24 mouse cellular contexts compared by ENCODE assay signal in genomic region chr2:18686826-18687519, GRCm38 (mm10). TPM values are rescaled to one million over a fixed set of nuclear protein-coding genes. Genes with fewer than 3 reads are reported as not detected.
A peak's percentile ranks its signal among the peaks of the same experiment; 100 is the strongest.
DNase-seq lines count a peak whose midpoint lies in the region; ATAC-seq and TF ChIP-seq lines count a peak whose summit lies in the region.
"Had no signal": no experiment of that assay in that cellular context is flagged by ENCODE, and none has a peak within 500 bp of the region (broad histone marks: within the 10 kb centered on the region; RNA-seq: fewer than 3 reads in every experiment).

No protein-coding gene starts in this region.

- no peak for TF ChIP-seq POLR2A in brain, embryonic 14.5 days (IDR thresholded peaks at IDR 0.05; ENCODE audit: borderline replicate concordance, extremely low read depth, insufficient read depth, insufficient read length, poor library complexity, severe bottlenecking)

- no peak for TF ChIP-seq CTCF in midbrain, postnatal 0 days (IDR thresholded peaks at IDR 0.05)
- TF ChIP-seq CTCF in brain, embryonic 14.5 days (IDR thresholded peaks at IDR 0.05; ENCODE audit: borderline replicate concordance, extremely low read depth, insufficient read depth, insufficient read length), result no peak

- H3K27ac ChIP-seq in hindbrain, embryonic 10.5 days, result no peak overlapping the region
- H3K27ac ChIP-seq in hindbrain, embryonic 13.5 days, result no peak overlapping the region
- no peak overlapping the region for H3K27ac ChIP-seq in midbrain, embryonic 10.5 days (replicated peaks)
- no peak overlapping the region for H3K27ac ChIP-seq in midbrain, postnatal 0 days (ENCODE audit: low read depth, low read length)
- H3K27ac ChIP-seq: embryonic facial prominence, embryonic 10.5 days; forebrain, embryonic 13.5 days; gastrocnemius, adult 2 months; heart, embryonic 15.5 days had no signal

- H3K27me3 ChIP-seq in hindbrain, embryonic 10.5 days (ENCODE audit: insufficient read depth, poor library complexity, severe bottlenecking), result peaks cover 100% of the 10 kb centered on the region
- H3K27me3 ChIP-seq in hindbrain, embryonic 13.5 days, result peaks cover 88% of the 10 kb centered on the region
- H3K27me3 ChIP-seq in midbrain, embryonic 10.5 days (ENCODE audit: low read depth, poor library complexity, severe bottlenecking), result peaks cover 100% of the 10 kb centered on the region
- peaks cover 45% of the 10 kb centered on the region for H3K27me3 ChIP-seq in midbrain, postnatal 0 days (ENCODE audit: insufficient read depth, low read length)

- H3K9ac ChIP-seq in hindbrain, embryonic 13.5 days, result no peak overlapping the region
- no peak overlapping the region for H3K9ac ChIP-seq in midbrain, postnatal 0 days (replicated peaks; ENCODE audit: low read length, poor library complexity, severe bottlenecking)
- H3K9ac ChIP-seq: forebrain, embryonic 13.5 days; forebrain, postnatal 0 days; heart, embryonic 15.5 days had no signal

- H3K36me3 ChIP-seq in hindbrain, embryonic 10.5 days, result peaks cover 26% of the 10 kb centered on the region
- H3K36me3 ChIP-seq in hindbrain, embryonic 13.5 days, result peaks cover 15% of the 10 kb centered on the region
- H3K36me3 ChIP-seq in midbrain, embryonic 10.5 days, result peaks cover 26% of the 10 kb centered on the region
- H3K36me3 ChIP-seq in midbrain, postnatal 0 days (ENCODE audit: insufficient read depth, low read length), result 0 out of 2 replicates have a peak, but pooled peaks cover 14% of the 10 kb centered on the region

- peaks cover 23% of the 10 kb centered on the region for H3K4me1 ChIP-seq in hindbrain, embryonic 10.5 days (replicated peaks)
- peaks cover 21% of the 10 kb centered on the region for H3K4me1 ChIP-seq in hindbrain, embryonic 13.5 days (replicated peaks)
- peaks cover 24% of the 10 kb centered on the region for H3K4me1 ChIP-seq in midbrain, embryonic 10.5 days
- H3K4me1 ChIP-seq in midbrain, postnatal 0 days (ENCODE audit: insufficient read depth, low read length), result 0 out of 2 replicates have a peak, but pooled peaks cover 3% of the 10 kb centered on the region

- no peak for ATAC-seq in hindbrain, embryonic 13.5 days (ENCODE audit: low FRiP score)
- ATAC-seq in midbrain, postnatal 0 days (ENCODE audit: low FRiP score), result no peak
- ATAC-seq: activated CD4-positive, CD25-positive, alpha-beta regulatory T cell, adult 4 months; forebrain, embryonic 13.5 days; forebrain, postnatal 0 days; hindbrain, embryonic 16.5 days; intestine, postnatal 0 days had no signal

- H3K4me3 ChIP-seq in hindbrain, embryonic 10.5 days, result no peak overlapping the region
- no peak overlapping the region for H3K4me3 ChIP-seq in hindbrain, embryonic 13.5 days
- no peak overlapping the region for H3K4me3 ChIP-seq in midbrain, embryonic 10.5 days
- no peak overlapping the region for H3K4me3 ChIP-seq in midbrain, postnatal 0 days (ENCODE audit: low read depth, low read length)
- H3K4me3 ChIP-seq: embryonic facial prominence, embryonic 10.5 days; forebrain, embryonic 13.5 days; gastrocnemius, adult 2 months; heart, embryonic 15.5 days had no signal

- no peak overlapping the region for H3K4me2 ChIP-seq in hindbrain, embryonic 13.5 days
- no peak overlapping the region for H3K4me2 ChIP-seq in midbrain, postnatal 0 days (ENCODE audit: low read depth, low read length, poor library complexity, severe bottlenecking)
- H3K4me2 ChIP-seq: forebrain, embryonic 13.5 days; heart, embryonic 11.5 days; heart, embryonic 15.5 days had no signal

- intact Hi-C loops in gastrocnemius, postnatal 14 days (cut with DNase I; ENCODE audit: low total_unique reads), result no loop called here

- WGBS in hindbrain, embryonic 10.5 days, result 5% methylated on average over 8 of the region's 8 CpGs
- WGBS in hindbrain, embryonic 13.5 days, result 14% methylated on average over 8 of the region's 8 CpGs
- WGBS in midbrain, embryonic 10.5 days, result 4% methylated on average over 8 of the region's 8 CpGs
- WGBS in midbrain, postnatal 0 days, result 46% methylated on average over 8 of the region's 8 CpGs

- peak; percentile 23 for DNase-seq in hindbrain, embryonic 10.5 days (ENCODE audit: low spot score)
- DNase-seq in midbrain, embryonic 10.5 days (ENCODE audit: low spot score), result peak; percentile 29
- DNase-seq in midbrain, postnatal 0 days (ENCODE audit: low spot score), result no peak
- DNase-seq in R1 (ENCODE audit: low read depth, low spot score), result peak; percentile 42
- peak; percentile 38 for DNase-seq in brain, embryonic 14.5 days (ENCODE audit: low read depth)
- DNase-seq in gastrocnemius, postnatal 14 days, result no peak
- DNase-seq: adrenal gland, postnatal 14 days; cerebellum, adult 2 months; cerebellum, postnatal 10 days; forebrain, postnatal 0 days; gastrocnemius, adult 2 months; gastrocnemius, postnatal 36 days; heart, adult 11 months; heart, postnatal 14 days; kidney, adult 8-10 months had no signal

- 0 out of 2 replicates have a peak, but pooled peaks cover 3% of the 10 kb centered on the region for H3K9me3 ChIP-seq in hindbrain, embryonic 10.5 days
- no peaks in the 10 kb centered on the region for H3K9me3 ChIP-seq in hindbrain, embryonic 13.5 days
- H3K9me3 ChIP-seq in midbrain, embryonic 10.5 days (replicated peaks), result no peaks in the 10 kb centered on the region
- H3K9me3 ChIP-seq in midbrain, postnatal 0 days (ENCODE audit: low read length), result no peaks in the 10 kb centered on the region
- H3K9me3 ChIP-seq: embryonic facial prominence, embryonic 10.5 days; forebrain, embryonic 13.5 days; heart, embryonic 15.5 days had no signal

RNA-seq across cellular contexts. Expression of gene Spag6, which starts 6.9 kb away (rescaled TPM):
- polyA plus RNA-seq in hindbrain, embryonic 10.5 days (2016; fragmentation: Nextera tagmentation; extraction: Ambion mirVana), result 0.46 and 0.59 TPM in 2 replicates
- 0.16 and 0.32 TPM in 2 replicates for polyA plus RNA-seq in hindbrain, embryonic 13.5 days (2015; fragmentation: Nextera tagmentation; extraction: Ambion mirVana)
- 0.10 and 0.51 TPM in 2 replicates for polyA plus RNA-seq in midbrain, embryonic 10.5 days (2016; fragmentation: Nextera tagmentation; extraction: Ambion mirVana)
- not detected in 2 replicates for total RNA-seq in midbrain, postnatal 0 days (2014; rRNA removed)
- polyA plus RNA-seq in midbrain, postnatal 0 days (2015; fragmentation: Nextera tagmentation; extraction: Ambion mirVana), result not detected in 2 replicates
- polyA plus RNA-seq in brain, embryonic 14.5 days (2012; rRNA removed), result 0.06 and 0.12 TPM in 2 replicates
- under 1 TPM in 1 of 2 experiments, not detected in 1; 0.62 TPM for total RNA-seq in gastrocnemius, postnatal 14 days (2021)
- total RNA-seq: forebrain, postnatal 0 days; heart, postnatal 14 days; hematopoietic stem cell, adult 5-6 weeks had no signal
- polyA plus RNA-seq: activated CD4-positive, CD25-positive, alpha-beta regulatory T cell, adult 4 months; heart, embryonic 11.5 days; intestine, postnatal 0 days had no signal

RNA-seq across cellular contexts. Expression of gene Bmi1, which starts 10.2 kb away (rescaled TPM):
- 25.1 and 26.8 TPM in 2 replicates for polyA plus RNA-seq in hindbrain, embryonic 10.5 days (2016; fragmentation: Nextera tagmentation; extraction: Ambion mirVana)
- 30.5 and 32.7 TPM in 2 replicates for polyA plus RNA-seq in hindbrain, embryonic 13.5 days (2015; fragmentation: Nextera tagmentation; extraction: Ambion mirVana)
- polyA plus RNA-seq in midbrain, embryonic 10.5 days (2016; fragmentation: Nextera tagmentation; extraction: Ambion mirVana), result 25.5 and 26.6 TPM in 2 replicates
- total RNA-seq in midbrain, postnatal 0 days (2014; rRNA removed), result 49.1 and 64.4 TPM in 2 replicates
- polyA plus RNA-seq in midbrain, postnatal 0 days (2015; fragmentation: Nextera tagmentation; extraction: Ambion mirVana), result 11.5 and 13.1 TPM in 2 replicates
- 75.4 and 93.2 TPM in 2 replicates for polyA plus RNA-seq in brain, embryonic 14.5 days (2012; rRNA removed)
- 10 to 100 TPM; 25.9 to 28.9 TPM for total RNA-seq in gastrocnemius, postnatal 14 days (2021)

RNA-seq across cellular contexts. Expression of gene Commd3, which starts 14.8 kb away (rescaled TPM):
- 86.0 and 122 TPM in 2 replicates for polyA plus RNA-seq in hindbrain, embryonic 10.5 days (2016; fragmentation: Nextera tagmentation; extraction: Ambion mirVana)
- polyA plus RNA-seq in hindbrain, embryonic 13.5 days (2015; fragmentation: Nextera tagmentation; extraction: Ambion mirVana), result 207 and 214 TPM in 2 replicates
- polyA plus RNA-seq in midbrain, embryonic 10.5 days (2016; fragmentation: Nextera tagmentation; extraction: Ambion mirVana), result 82.0 and 101 TPM in 2 replicates
- 128 and 139 TPM in 2 replicates for total RNA-seq in midbrain, postnatal 0 days (2014; rRNA removed)
- polyA plus RNA-seq in midbrain, postnatal 0 days (2015; fragmentation: Nextera tagmentation; extraction: Ambion mirVana), result 187 and 193 TPM in 2 replicates
- 114 and 143 TPM in 2 replicates for polyA plus RNA-seq in brain, embryonic 14.5 days (2012; rRNA removed)
- 100 to 1,000 TPM in 1 of 2 experiments, 10 to 100 TPM in 1; 96.1 to 104 TPM for total RNA-seq in gastrocnemius, postnatal 14 days (2021)

Comparison
In these comparisons a context has a peak if more than half of its experiments do, and no peak if none do; other contexts are left out.
1. DNase-seq: peak in hindbrain, embryonic 10.5 days (single experiment), midbrain, embryonic 10.5 days (single experiment), R1 (single experiment) and brain, embryonic 14.5 days (single experiment); none in midbrain, postnatal 0 days (single experiment) and gastrocnemius, postnatal 14 days (single experiment).